Mouse (Mus musculus): ENCODE measurements around the gene AC129217.1.

Gene AC129217.1

DNA sequence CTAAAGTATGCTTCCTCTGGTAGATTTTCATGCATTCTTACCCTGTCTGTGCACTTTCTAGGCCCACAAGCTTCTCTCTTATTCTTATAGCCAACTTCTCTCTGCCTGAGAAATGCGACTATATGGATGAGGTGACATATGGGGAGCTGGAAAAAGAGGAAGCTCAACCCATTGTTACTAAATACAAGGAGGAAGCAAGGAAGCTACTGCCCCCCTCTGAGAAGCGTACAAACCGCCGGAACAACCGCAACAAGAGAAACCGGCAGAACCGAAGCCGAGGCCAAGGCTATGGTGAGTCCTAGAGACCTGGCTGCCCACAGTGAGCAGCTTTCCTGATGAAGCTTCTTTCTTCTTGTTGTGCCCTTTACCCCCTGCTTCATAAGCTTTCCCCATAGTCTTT lies at the start of gene AC129217.1:
Gene AC129217.1, plus strand, starts transcription at position 114 of the 400 bp plus-strand sequence.
- DNase-seq (ENCODE audit: extremely low spot score, low spot score) = no peak

DNA sequence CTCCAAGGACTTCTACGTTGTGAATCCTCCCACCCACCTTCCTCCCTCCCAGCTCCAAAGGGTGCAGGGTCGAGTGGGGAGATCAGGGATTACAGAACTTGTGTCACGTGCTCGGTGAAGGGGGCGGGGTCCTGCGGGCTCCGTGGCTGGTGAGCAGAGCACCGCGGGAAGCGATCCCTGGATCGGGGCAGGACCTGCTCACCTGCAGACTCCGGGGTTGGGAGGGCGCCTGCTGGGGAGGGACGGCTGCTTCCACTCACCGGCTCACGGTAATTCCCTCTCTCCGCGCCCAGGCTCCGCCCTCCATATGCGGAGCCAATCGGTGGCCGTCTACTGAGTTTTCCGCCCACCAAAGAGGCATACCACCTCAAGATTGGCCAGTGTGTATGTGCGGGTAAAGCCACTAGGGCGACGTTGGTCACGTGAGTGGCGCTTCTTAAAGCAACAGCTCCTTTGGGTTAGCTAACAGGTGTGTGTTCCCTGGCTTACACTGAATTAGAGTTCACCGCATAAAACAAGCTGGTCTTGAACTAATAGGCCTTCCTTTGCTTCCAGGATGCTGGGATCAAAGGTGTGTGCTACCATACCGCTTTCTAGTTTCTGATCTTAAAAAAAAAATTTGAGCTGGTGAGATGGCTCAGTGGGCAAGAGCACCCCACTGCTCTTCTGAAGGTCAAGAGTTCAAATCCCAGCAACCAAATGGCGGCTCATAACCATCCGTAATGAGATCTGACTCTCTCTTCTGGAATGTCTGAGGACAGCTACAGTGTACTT lies 43.4 kb upstream of the AC129217.1 start, which contains the start of gene Taf6l:
Gene Taf6l, minus strand, starts transcription at position 410 of the 774 bp plus-strand sequence.
- peak; percentile 89 for DNase-seq (ENCODE audit: extremely low spot score, low spot score)

DNA sequence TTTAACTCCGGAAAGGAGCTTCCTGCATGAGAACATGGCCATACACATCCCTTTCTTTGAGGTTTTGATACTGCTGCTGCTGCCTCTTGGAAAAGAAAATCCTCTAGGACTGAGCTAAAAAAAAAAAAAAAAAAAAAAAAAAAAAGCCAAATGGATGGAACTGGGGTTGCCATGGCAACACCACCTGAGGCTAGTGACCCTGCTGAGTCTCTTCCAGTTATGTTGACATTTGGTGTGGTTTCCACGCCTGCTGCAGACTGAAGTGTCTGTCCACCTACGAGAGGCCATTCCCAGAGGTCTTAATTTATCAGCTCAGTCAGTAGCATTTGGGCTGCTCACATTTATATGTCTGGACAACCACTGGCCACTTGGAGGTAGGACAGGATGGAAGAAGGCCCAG lies 41.1 kb upstream of the AC129217.1 start:
- no peak for DNase-seq (ENCODE audit: extremely low spot score, low spot score)

DNA sequence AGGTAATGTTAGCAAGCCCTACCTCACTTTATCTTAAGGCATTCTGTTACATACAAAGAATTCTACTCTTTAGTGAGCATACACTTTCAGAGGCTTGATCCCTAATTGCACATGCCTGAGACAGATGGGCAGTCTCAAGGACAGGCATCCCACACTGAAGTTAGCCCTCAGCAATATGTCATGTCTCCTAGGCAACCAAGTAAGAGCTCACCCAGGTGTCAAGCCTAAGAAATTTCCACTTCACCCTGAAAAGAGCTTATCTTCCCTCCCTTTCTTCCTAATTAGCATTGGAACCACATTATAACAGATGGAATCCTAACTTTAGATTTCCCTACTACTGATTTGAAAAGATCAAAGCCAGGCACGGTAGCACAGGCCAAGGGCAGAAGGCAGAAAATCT lies 40.4 kb upstream of the AC129217.1 start:
- DNase-seq (ENCODE audit: extremely low spot score, low spot score) = no peak

DNA sequence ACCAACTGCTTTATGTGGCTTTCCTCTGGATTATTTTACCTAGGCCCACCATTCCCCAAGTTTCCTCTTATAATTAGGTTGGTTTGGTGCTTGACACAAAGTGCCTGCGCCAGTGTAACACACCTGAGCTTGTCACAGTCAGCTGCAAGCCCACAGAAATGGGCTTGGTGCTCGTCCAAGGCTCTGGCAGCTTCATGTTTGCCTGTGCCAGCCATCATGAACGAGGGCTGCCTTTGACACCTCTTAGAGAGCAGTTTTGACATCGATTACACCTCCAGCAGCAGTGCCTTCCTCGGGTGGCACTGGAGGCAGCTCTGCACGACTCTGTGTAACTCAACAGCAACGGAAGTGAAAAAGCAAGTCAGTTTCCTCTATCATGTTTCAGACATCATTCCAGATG lies 39.4 kb upstream of the AC129217.1 start:
- DNase-seq (ENCODE audit: extremely low spot score, low spot score) = no peak

DNA sequence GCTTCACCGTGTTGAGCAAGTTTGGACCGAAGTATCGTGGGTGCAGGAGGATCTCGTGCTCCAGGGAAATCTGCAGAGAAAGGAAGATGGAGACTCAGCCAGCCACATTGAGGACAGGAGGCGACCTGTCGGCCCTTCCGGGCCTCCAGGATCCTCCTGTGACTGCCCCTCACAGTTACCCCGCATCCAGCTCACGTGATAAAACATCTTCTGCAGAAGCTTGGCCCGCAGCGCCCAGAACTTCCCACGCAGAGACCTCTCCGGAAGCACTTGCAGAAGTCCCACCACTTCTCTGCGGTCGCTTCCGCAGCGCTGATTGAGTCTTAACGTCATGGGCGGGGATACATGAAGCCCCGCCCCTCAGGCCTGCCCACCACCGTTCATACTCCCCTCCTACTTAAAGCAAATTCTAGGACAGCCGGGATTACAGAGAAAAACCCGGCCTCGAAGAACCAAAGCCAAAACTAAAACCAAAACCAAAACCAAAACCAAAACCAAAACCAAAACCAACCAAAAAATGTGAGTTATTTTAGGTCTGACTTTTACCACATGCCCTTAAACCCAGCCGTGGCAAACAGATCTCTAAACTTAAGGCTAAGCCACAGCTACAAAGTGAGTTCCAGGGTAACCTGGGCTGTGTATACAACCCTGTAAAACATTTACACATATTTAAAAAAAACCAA lies 31.2 kb upstream of the AC129217.1 start, which contains the start of gene Polr2g:
Gene Polr2g, minus strand, starts transcription at position 314 of the 683 bp plus-strand sequence.
- DNase-seq (ENCODE audit: extremely low spot score, low spot score) = peak; percentile 83

DNA sequence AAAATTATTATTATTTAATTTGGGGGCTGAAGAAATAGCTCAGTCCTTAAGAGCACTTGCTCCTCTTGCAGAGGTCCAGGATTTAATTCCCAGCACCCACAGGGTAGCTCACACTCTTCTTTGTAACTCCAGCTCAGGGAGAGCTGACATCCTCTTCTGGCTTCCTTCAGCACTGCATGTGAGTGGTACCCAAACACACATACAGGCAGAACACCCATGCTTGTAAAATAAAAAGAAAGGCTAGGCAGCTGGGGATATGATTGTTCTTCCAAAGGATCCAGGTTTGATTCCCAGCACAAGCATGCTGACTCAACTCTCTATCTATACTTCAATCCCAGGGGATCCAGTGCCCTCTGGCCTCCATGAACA lies 30.6 kb upstream of the AC129217.1 start:
- DNase-seq (ENCODE audit: extremely low spot score, low spot score) = no peak

DNA sequence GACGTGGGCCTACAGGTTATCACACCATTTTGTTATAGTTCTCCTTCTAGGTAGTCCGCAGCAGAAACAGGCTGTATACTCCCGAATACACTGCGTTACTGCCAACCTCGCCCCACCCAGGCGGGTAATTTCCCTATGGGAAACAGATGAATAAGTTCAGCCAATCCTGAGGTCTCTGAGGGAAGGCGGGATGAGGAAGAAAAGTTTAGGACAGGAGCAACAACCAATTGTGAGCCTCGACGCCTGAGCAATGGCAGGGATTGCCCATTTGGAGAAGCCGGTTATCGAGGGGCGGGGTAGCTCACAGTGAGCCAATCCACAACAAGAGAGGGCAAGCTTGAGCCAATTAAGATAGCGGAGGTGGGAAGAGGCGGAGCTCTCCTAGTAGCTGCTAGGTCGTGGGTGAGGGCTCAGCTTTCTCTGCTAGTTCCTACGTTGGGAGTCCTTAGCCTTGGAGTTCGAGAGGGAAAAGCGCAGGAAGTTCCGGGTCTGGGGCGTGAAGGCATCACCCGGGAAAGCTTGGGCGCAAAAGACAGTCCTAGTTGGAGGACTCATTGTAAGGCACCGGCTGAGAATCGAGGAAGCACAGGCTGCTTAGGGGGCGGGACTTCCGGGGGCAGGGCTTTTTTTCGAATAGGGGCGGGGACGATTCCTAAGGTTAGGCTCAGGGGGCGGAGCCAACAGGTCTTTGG lies 27.3 kb upstream of the AC129217.1 start, which contains the start of gene Zbtb3:
Gene Zbtb3, plus strand, starts transcription at position 426 of the 692 bp plus-strand sequence.
- DNase-seq (ENCODE audit: extremely low spot score, low spot score) = peak; percentile 92

DNA sequence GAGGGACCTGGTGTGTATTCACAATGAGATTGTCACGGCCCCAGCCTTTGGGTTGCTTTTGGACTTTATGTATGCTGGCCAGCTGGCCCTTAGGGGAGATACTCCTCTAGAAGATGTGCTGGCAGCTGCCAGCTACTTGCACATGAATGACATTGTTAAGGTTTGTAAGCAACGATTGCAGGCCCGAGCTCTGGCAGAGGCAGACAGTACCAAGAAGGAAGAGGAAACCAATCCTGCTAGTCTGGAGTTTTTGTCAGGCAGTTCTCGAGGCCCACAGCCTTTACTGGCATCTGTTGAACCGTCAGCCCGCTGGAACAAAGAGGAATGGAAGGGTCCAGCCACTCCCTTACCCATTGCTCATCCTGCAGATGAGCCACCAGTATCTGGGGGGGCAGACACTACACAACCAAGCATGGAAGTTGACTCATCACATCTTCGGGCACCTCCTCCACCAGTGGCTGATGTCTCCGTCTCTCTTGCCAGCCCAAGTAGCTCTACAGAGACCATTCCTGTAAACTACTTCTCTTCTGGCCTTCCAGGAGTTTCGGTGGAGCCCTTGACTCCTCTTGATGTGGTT lies 26.3 kb upstream of the AC129217.1 start:
- DNase-seq (ENCODE audit: extremely low spot score, low spot score) = no peak

DNA sequence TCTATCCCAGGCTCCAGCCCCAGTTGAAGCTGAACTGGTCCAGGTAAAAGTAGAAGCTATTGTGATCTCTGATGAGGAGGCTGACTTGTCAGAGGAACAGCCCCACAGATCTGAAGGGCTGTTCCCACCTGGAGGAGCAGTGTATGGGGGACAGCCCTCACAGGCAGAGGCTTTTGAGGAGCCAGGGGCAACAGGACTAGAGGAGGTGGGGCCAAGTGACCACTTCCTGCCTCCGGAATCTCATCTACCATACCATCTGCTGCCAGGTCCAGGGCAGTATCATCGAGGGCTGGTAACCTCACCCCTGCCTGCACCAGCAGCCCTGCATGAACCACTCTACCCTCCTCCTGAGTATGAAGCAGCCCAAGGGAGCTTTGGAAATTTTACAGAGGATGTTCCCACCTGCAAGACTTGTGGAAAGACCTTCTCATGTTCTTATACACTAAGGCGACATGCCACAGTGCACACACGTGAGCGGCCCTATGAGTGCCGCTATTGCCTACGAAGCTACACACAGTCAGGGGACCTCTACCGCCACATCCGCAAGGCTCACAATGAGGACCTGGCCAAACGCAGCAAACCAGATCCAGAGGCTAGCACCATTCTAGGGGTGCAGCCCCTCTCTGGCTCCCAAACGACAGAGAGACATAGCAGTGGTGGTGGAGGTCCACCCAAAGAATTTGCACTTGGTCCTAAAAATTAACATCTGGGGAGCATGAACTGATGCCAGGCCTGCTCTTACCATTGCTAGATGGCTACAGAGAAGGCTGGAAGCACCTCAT lies 25.5 kb upstream of the AC129217.1 start:
- DNase-seq (ENCODE audit: extremely low spot score, low spot score) = no peak

DNA sequence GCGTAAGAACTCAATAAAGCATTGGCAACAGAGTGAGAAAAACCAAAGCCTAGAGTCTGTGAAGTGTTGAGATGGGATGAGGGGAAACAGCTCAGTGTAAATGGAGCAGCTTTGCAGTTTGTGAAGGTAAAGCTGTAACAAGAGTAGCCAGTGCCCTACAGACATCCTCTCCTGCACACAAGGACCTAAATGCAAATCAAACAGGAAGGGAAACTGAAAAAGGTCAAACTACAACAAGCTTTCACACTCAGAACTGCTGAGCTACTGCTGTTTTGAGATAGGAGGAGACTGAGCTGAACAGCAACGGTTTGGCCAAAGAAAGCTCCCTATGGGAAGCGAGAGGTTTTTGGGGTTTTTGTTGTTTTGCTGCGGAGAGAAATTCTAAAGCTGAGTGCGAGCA lies 22.8 kb upstream of the AC129217.1 start:
- DNase-seq (ENCODE audit: extremely low spot score, low spot score) = no peak

DNA sequence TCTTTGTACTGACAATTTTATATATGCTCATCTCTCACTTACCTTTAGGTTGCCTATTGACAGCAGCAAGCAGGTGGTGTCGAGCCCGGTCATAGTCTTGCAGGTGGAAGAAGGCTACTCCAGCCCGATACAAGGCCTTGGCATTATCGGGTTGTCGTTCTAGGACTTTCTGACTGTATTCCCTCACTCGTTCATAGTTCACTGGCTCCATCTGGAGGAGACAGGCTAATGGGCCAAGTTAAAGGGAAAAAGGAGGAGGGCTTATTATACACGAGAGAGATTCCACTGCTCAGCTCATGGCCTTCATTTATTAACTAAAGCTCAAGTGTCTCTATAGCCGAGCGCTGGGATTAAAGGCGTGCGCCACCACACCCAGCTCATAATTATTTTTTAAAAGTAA lies 13.8 kb upstream of the AC129217.1 start:
- DNase-seq (ENCODE audit: extremely low spot score, low spot score) = no peak

DNA sequence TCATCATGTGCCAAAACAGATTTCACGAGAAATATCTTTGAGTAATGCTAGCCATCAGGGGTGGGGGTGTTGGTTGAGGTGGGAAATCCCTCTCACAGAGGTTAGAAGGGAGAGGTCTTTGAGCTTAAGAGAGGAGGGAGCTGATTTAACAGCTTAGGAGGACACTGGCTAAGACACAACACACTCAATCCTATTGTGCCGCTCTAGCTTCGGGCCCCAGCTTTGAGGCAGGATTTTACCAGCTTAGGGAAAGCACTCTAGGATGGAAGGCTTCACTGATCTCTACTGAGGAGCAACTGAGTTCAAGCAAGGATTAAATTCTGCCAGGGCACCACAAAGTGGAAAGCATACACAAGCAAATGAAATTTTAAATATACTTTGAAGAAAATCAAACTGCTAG lies 12.6 kb upstream of the AC129217.1 start:
- DNase-seq (ENCODE audit: extremely low spot score, low spot score) = no peak

DNA sequence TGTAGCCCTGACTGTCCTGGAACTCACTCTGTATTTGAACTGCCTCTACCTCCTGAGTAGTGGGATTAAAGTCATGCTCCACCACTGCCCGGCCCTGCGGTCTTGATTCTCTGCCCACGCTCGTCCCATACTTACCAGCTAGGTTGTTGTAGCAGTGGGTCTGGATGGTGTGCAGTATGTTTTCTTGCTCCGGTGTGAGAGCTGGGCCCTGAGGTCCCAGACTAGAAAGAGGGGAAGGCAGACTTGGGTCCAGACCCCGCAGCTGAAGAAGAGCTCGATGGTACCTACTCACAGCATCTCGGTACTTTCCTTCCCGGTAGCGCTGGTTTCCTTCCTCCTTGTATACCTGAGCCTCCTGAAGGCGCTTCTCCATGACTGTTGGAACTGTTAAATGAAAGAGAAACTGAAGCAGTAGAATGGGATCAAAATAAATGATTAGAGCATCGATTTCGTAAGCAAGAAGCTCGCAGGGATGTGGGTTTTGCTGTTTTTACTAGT lies 11.2 kb upstream of the AC129217.1 start:
- no peak for DNase-seq (ENCODE audit: extremely low spot score, low spot score)

DNA sequence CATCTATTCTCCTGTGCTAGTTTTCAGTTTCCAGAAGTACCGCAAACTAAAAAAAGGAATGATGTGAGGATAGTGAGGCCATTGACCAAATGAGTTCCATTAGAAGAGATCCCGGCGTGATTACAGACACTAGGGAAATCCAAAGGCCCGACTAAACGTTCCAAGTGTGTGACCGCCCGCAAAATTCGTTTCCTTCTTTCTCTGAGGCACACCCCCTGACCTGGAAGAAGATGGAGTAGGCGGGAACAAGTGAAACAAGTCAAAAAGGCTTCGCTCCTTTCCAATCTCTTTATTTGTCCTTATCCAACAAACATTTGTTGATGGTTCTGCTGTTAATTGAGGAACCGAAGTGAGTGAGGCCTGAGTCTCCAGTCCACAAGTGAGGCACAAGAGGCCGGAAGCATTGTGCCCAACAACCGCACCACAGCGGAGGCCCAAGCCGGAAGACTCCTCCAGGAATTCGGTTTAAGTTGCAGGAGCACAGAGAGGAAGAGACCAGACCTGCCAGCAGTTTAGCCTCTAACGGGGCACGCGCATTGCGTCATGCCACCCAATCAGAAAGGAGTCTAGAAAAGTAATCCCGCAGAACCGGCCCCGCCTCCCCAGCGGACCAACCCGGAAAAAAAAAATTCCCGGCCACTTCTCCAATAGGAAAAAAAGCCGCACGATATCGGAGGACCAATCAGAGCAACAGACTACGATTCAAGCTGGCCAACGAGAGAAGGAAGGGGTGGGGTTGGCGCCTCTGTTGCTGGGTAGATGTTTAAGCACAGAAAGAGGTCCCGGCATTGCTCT lies 10.6 kb upstream of the AC129217.1 start, which contains the start of gene Ttc9c:
Gene Ttc9c, minus strand, starts transcription at position 533 of the 795 bp plus-strand sequence.
- DNase-seq (ENCODE audit: extremely low spot score, low spot score) = peak; percentile 93

DNA sequence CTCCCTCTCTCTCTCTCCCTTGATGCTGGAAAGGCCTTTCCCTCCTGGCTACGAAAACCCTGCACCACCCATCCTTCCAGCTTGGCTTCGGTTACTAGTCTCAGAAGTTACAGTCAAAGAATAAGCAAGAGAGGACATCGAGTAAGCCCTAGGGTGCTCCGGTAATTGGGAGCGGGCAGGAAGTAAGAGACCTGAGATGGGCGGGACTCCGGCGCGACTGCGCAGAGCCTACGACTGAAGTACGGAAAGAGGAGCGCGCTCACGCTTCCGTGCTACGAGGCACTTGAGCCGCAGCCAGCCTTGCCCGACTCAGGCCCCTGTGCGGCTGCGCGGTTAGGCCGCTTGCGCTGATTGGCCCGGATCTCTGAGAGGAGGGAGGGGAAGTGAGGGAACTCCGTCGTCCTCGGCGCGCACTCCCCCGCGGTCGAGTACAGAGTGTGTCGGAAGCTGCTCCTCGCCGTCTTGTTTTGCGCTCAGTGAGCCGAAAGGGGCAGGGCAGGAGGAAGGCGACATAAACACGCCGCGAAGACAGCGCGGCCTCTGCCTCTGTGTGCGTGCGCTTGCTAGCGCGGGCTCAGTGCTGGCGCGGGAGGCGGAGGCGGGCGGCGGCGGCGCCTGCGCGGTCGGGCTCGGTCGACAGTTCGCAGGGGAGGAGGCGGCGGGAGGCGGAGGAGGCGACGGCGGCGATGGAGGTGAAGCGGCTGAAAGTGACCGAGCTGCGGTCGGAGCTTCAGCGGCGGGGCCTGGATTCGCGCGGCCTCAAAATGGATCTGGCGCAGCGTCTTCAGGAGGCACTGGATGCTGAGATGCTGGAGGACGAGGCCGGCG lies 9.8 kb upstream of the AC129217.1 start, which contains the start of gene Hnrnpul2:
Gene Hnrnpul2, plus strand, starts transcription at position 415 of the 828 bp plus-strand sequence.
- DNase-seq (ENCODE audit: extremely low spot score, low spot score) = peak; percentile 96

DNA sequence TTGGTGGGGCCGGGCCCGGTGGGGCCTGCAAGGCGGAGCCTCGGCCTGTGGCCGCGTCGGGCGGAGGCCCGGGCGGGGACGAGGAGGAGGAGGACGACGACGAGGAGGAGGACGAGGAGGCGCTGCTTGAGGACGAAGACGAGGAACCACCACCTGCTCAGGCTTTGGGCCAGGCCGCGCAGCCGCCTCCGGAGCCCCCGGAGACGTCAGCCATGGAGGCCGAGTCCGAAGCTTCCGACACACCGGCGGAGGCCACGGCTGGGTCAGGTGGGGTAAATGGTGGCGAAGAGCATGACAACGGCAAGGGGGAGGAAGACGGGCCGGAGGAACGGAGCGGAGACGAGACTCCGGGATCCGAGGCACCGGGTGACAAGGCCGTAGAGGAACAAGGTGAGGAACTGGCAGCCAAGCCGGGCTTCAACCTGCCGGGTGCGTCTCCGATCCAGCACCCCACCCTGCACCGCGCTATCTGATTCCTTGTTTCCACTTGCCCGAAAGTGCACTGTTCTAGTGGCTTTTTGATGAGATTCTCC lies 9.1 kb upstream of the AC129217.1 start:
- DNase-seq (ENCODE audit: extremely low spot score, low spot score) = peak; percentile 52

DNA sequence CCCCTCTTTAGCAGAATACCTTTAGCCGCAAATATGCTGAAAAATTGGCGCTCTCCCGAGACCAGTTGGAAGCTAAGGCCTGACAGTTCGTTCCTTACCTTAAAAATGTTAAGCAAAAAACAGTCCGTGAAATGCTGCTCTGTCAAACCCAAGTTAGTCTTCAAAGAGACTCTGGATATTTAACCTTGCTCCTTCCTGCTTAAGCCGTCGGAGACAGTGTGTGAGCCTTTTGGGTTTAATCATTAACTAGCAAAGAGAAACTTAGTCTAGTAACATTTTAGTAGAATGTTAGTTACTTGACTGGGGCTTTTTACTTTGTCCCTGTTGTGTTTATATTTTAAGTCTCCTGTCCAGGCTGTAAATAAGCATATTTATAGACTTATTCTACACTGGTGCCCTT lies 8.4 kb upstream of the AC129217.1 start:
- no peak for DNase-seq (ENCODE audit: extremely low spot score, low spot score)
